Mouse (Mus musculus): ENCODE measurements at regions not wholly inside any gene's neighbourhood (a gene's known extent, or its start where the extent isn't known, plus 50 kb on each side); places are given as distances from the start of the nearest gene placed in this dataset.

GRCm38 (mm10) chr13:29019839-29020238 lies 66.3 kb upstream of the Sox4 start:
- Histone ChIP-seq H3K4me1 (no peaks in the 10 kb centered on the region), H3K4me2 (replicated peaks) (no peak overlapping the region), H3K9me3 (replicated peaks) (no peaks in the 10 kb centered on the region), H3K27me3 (no peaks in the 10 kb centered on the region), H3K9ac (no peak overlapping the region), H3K27ac (replicated peaks) (no peak overlapping the region), H3K36me3 (no peaks in the 10 kb centered on the region), H3K4me3 (replicated peaks) (no peak overlapping the region)
- WGBS: 87% methylated on average over 3 of the region's 3 CpGs
- ATAC-seq (ENCODE audit: insufficient number of reproducible peaks, low FRiP score, low TSS enrichment, low read depth): no peak

- H3K36me3 ChIP-seq: no peaks in the 10 kb centered on the region
- H3K27ac ChIP-seq (replicated peaks): no peak overlapping the region
- WGBS: 81% methylated on average over 25 of the region's 25 CpGs
- no peak overlapping the region for H3K9ac ChIP-seq
- H3K4me2 ChIP-seq (replicated peaks): no peak overlapping the region
- no peak overlapping the region for H3K4me3 ChIP-seq (replicated peaks)
- no peaks in the 10 kb centered on the region for H3K4me1 ChIP-seq
- no peaks in the 10 kb centered on the region for H3K9me3 ChIP-seq (replicated peaks)
- H3K27me3 ChIP-seq: no peaks in the 10 kb centered on the region
- ATAC-seq (ENCODE audit: insufficient number of reproducible peaks, low FRiP score, low TSS enrichment, low read depth): no peak
Observed at GRCm38 (mm10) chr13:29016145-29016651, 62.7 kb upstream of the Sox4 start.

- no peak overlapping the region for H3K4me2 ChIP-seq (replicated peaks)
Observed at GRCm38 (mm10) chr13:29015605-29015994, 62.1 kb upstream of the Sox4 start.

GRCm38 (mm10) chr13:29014827-29015604 lies 61.5 kb upstream of the Sox4 start:
- no peak for ATAC-seq (ENCODE audit: insufficient number of reproducible peaks, low FRiP score, low TSS enrichment, low read depth)
- Histone ChIP-seq H3K4me1 (no peaks in the 10 kb centered on the region), H3K9me3 (replicated peaks) (no peaks in the 10 kb centered on the region), H3K4me3 (replicated peaks) (no peak overlapping the region), H3K9ac (no peak overlapping the region), H3K27me3 (no peaks in the 10 kb centered on the region), H3K4me2 (replicated peaks) (0 out of 2 replicates have a peak overlapping the region, but pooled peaks have one; percentile 15), H3K36me3 (no peaks in the 10 kb centered on the region), H3K27ac (replicated peaks) (no peak overlapping the region)
- WGBS: 32% methylated on average over 13 of the region's 13 CpGs

More at GRCm38 (mm10) chr13:29015605-29015994, 62.1 kb upstream of the Sox4 start:
- no peaks in the 10 kb centered on the region for H3K36me3 ChIP-seq
- no peaks in the 10 kb centered on the region for H3K4me1 ChIP-seq
- H3K27me3 ChIP-seq: no peaks in the 10 kb centered on the region
- no peak overlapping the region for H3K27ac ChIP-seq (replicated peaks)
- ATAC-seq (ENCODE audit: insufficient number of reproducible peaks, low FRiP score, low TSS enrichment, low read depth): no peak
- 50% methylated on average over 9 of the region's 9 CpGs for WGBS
- H3K4me3 ChIP-seq (replicated peaks): no peak overlapping the region
- H3K9ac ChIP-seq: no peak overlapping the region
- H3K9me3 ChIP-seq (replicated peaks): no peaks in the 10 kb centered on the region

- no peak overlapping the region for H3K27ac ChIP-seq (replicated peaks)
- no peaks in the 10 kb centered on the region for H3K9me3 ChIP-seq (replicated peaks)
- no peak overlapping the region for H3K4me2 ChIP-seq (replicated peaks)
- no peaks in the 10 kb centered on the region for H3K27me3 ChIP-seq
- H3K4me3 ChIP-seq (replicated peaks): no peak overlapping the region
- H3K9ac ChIP-seq: no peak overlapping the region
- H3K36me3 ChIP-seq: no peaks in the 10 kb centered on the region
- no peaks in the 10 kb centered on the region for H3K4me1 ChIP-seq
- no peak for ATAC-seq (ENCODE audit: insufficient number of reproducible peaks, low FRiP score, low TSS enrichment, low read depth)
- WGBS: 67% methylated on average over 15 of the region's 15 CpGs
Observed at GRCm38 (mm10) chr13:29014066-29014826, 60.7 kb upstream of the Sox4 start.

GRCm38 (mm10) chr13:29006467-29006866 lies 53.0 kb upstream of the Sox4 start:
- Histone ChIP-seq H3K9me3 (replicated peaks) (no peaks in the 10 kb centered on the region), H3K27ac (replicated peaks) (peak overlapping the region; percentile 35), H3K36me3 (no peaks in the 10 kb centered on the region), H3K4me3 (replicated peaks) (no peak overlapping the region), H3K4me1 (peaks cover 5% of the 10 kb centered on the region; the same call in 1 of the 2 replicates), H3K4me2 (replicated peaks) (no peak overlapping the region), H3K27me3 (no peaks in the 10 kb centered on the region), H3K9ac (no peak overlapping the region)
- no peak; the same call in 1 of the 2 replicates for ATAC-seq (ENCODE audit: insufficient number of reproducible peaks, low FRiP score, low TSS enrichment, low read depth)
